Mouse (Mus musculus) pancreas, adult 10 weeks (tissue): ENCODE measurements around the gene Hlx. TPM values are rescaled to one million over a fixed set of nuclear protein-coding genes. Genes with fewer than 3 reads are reported as not detected.

Source experiments
- polyA plus RNA-seq: library from polyadenylated mRNA; stranded (reverse); fragments of 350-450 nt; fragmentation: Illumina TruSeq; extraction: RNeasy Lipid Tissue Mini Kit (QIAGEN cat#74804); gene quantifications from one replicate; pipeline ENCODE4 v1.2.3, GENCODE M21; 2015; ENCODE audit warnings: low read depth, low replicate concordance; ENCODE audit not compliant: insufficient read depth

Gene Hlx
- polyA plus RNA-seq: 10.5 TPM

GRCm38 (mm10) chr1:184732556-184733049 is at the start of gene Hlx:
Gene Hlx, minus strand, starts transcription at chr1:184732619.

Other genes starting within 250 kb of the Hlx start
- not detected for gene Marc1, start 78.7 kb upstream of the Hlx start, polyA plus RNA-seq
- 51.0 TPM for gene Marc2, start 113.8 kb upstream of the Hlx start, polyA plus RNA-seq
- gene C130074G19Rik, start 150.6 kb upstream of the Hlx start, polyA plus RNA-seq: 19.9 TPM